Mouse (Mus musculus): Measurements from ENCODE around the gene Btbd35f13.
"Not testable (repeated sequence)": the region's sequence is repeated elsewhere in the genome, so short reads cannot be mapped to it uniquely, and the experiment has no call there.

Gene Btbd35f13

GRCm38 (mm10) chrX:33656872-33657271 lies at the start of gene Btbd35f13:
TSS of gene Btbd35f13 (plus strand) at chrX:33657172.
- not testable (repeated sequence) for DNase-seq

GRCm38 (mm10) chrX:33702249-33702648 lies 45.3 kb downstream of the Btbd35f13 start, which contains the start of gene Btbd35f14:
TSS of gene Btbd35f14 (minus strand) at chrX:33702349.
- DNase-seq: not testable (repeated sequence)

Measured in B cell, adult 2 months (primary cell).